Mouse (Mus musculus): ENCODE measurements at regions not wholly inside any gene's neighbourhood (a gene's known extent, or its start where the extent isn't known, plus 50 kb on each side); places are given as distances from the start of the nearest gene placed in this dataset.

DNA sequence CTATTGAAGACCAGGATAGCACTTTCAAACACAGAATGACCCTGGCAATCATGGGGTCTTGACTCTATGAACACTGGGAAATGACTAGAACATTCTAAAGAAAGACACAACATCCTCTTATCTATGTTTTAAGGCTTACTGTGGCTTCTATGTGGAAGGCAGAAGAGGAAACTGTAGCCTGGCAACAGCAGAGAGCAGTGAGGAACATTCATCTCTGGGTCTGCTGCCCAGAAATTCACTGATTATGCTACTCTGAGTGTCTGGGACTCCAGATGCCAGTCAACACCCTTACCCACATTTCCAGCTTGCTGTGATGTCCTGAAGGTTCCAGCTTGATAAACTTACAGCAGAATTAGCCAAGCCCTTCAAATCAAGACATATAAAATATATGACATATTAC lies 352.7 kb upstream of the Sall1 start:
- no peak for TF ChIP-seq TAL1 (IDR thresholded peaks at IDR 0.05; ENCODE audit: low read length)
- no peak for TF ChIP-seq GATA1 (IDR thresholded peaks at IDR 0.05; ENCODE audit: low read length)

All from erythroblast, embryonic 14.5 days (primary cell).